Mouse (Mus musculus) lung, postnatal 10 days (tissue): ENCODE results near the gene Slc10a4.
"Not testable (repeated sequence)": the region's sequence is repeated elsewhere in the genome, so short reads cannot be mapped to it uniquely, and the experiment has no call there.

Experiments
- DNase-seq: peaks from one replicate; pipeline ENCODE4 v3.0.0; 2021

Gene Slc10a4

DNA sequence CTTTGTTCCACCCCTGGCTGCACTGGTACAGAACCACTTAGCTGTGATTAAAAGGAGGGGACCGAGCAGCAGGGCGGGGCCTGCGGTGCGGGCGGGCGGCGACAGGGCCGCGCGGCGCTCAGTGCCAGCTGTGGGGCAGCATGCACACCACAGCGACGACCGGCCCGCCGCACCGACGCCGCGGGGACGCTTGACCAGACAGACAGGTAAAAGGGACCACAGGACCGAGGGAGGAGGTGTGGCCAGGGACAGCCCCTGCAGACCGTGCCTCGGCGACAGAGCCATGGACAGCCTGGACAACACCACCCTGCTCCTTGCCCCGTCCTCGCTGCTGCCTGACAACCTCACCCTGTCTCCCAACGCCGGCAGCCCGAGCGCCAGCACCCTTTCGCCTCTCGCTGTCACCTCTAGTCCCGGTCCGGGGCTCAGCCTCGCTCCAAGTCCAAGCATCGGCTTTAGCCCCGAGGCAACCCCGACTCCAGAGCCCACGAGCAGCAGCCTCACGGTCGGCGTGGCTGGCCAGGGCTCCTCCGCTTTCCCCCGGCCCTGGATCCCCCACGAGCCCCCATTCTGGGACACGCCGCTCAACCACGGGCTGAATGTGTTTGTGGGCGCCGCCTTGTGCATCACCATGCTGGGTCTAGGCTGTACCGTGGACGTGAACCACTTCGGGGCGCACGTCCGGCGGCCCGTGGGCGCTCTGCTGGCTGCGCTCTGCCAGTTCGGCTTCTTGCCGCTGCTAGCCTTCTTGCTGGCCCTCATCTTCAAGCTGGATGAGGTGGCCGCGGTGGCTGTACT, at the start of gene Slc10a4:
Gene Slc10a4, plus strand, starts transcription at position 100 of the 798 bp plus-strand sequence.
- peak; percentile 37 for DNase-seq

GRCm38 (mm10) chr5:72957281-72957680, 49.4 kb upstream of the Slc10a4 start:
- no peak for DNase-seq

DNA sequence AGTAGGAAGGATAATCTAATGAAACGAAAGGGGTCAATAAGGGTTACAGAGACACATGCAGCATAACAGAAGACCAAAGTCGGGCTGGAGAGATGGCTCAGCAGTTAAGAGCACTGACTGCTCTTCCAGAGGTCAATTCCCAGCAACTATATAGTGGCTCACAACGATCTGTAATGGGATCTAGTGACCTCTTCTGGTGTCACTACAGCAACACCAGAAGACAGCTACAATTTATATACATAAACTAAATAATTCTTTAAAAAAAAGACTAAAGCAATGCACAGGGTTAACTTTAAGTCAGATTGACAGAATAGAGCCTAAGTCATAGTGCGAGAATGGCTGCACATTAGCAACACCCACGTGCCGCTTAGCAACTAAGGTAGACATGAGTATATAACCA, 46.6 kb upstream of the Slc10a4 start:
- DNase-seq: no peak

DNA sequence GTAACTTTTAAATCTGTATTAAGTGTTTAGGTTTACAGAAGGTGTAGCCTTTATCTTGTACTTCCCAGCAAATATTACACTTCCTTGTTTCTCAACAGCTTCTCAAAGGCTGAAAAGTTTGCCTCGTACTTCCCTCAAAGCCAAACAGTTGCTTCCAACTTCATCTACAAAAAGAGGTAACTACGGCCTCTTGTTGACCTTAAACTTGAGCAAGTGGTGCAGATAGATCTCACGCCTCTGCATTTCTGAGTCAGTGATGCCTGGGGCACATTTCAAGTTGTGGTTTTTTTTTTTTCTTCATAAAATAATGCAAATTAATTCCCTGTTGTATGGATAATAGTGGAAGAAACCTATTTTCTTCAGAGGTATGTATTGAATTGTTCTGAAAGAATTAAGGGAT, 41.0 kb upstream of the Slc10a4 start:
- DNase-seq: no peak

DNA sequence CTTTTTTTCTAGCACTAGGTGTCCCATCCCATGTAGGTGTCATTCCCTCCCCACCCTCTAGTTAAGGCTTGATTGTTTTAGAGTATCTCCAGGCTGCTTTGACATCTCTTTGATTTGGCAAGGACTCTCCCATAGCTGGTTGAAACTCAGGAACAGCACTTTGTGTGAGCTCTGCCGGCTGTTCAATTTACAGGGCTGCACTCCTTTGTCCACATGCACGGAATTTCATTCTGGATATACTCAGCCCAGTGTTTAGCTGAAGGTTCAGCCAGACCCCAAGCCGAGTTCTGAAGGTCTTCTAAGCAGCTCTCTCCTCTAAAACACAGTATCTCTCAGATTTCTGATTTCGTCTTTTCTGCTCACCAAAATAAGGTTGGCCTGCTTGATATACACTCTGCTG, 34.2 kb upstream of the Slc10a4 start:
- no peak for DNase-seq

- no peak for DNase-seq
Observed at GRCm38 (mm10) chr5:72972934-72973333, 33.7 kb upstream of the Slc10a4 start.

DNA sequence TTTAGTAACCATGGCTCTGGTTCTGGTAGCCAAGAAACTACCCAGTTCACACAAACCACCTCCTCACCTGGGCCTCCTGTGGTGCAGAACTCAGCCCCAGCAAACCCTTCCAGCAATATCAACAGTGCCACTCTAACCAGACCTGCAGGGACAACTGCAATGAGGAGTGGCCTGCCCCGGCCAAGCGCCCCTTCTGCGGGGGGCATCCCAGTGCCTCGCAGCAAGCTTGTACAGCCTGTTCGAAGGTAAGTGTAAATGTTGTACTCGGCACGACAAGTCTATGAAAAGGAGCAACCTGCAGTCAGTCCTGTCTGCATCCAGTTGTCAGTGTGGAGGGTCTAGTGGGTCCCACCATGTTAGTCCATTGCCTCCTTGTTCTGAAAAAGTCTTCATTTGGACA, 32.1 kb upstream of the Slc10a4 start, which contains the start of gene Gm10135:
Gene Gm10135, minus strand, starts transcription at position 101 of the 400 bp plus-strand sequence.
- no peak for DNase-seq

DNA sequence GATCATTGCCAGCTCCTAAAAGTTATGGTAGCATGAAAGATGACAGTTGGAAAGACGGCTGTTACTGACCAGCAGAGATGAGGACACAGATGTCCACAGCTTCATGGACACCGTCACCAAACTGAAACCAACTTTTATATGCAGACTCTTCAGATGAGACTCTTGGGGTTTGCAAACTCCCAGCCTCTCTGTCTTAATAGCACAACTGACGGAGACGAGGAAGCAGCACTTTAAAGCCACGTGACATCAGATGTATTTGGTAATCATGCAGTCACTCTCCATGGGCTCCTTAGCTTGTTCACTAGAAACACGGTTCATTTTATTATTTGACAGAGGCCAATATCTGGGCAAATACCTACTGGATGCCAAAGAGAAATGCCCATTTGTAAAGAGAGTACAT, 30.7 kb upstream of the Slc10a4 start:
- DNase-seq: no peak

- no peak for DNase-seq
Observed at GRCm38 (mm10) chr5:72976539-72976938, 30.1 kb upstream of the Slc10a4 start.

DNA sequence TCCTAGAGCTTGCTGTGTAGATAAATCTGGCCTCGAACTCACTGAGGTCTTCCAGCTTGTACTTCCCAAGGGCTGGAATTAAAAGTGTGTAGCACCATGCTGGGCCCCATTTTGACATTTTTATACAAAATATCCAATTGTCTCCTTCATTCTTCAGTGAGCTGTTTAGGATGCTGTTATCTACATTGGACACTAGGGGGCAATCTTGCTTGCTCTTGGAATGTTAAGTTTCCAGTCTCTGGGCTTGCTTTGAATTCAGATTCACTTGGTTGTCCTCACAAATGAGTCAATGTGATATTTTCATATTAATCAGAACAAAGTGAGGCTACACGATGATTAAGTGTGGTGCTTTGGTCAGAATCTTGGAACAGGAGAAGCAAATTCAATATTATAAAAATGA, 22.6 kb upstream of the Slc10a4 start:
- DNase-seq: peak; percentile 40

- DNase-seq: no peak
Observed at GRCm38 (mm10) chr5:72987786-72988185, 18.9 kb upstream of the Slc10a4 start.

DNA sequence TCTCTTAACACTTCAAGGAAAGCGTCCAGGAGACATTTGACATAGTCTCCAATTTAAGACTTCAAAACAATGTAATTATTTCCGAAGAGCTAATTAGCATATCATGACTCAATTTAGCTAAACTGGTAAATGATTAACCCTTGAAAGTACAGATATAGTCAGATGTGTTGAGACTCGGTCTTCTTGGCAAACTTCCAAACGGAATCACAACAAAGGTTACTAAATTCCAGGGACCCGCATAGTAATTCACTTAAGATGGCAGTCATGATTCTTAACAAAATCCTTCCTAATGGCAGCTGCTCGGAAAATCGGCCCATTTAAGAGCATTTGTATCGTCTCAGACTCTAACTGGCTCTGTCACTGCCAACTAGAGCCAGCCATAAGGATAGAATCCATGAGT, 16.9 kb upstream of the Slc10a4 start:
- no peak for DNase-seq

GRCm38 (mm10) chr5:72992474-72992873, 14.2 kb upstream of the Slc10a4 start:
- no peak for DNase-seq

GRCm38 (mm10) chr5:72994424-72994823, 12.3 kb upstream of the Slc10a4 start:
- DNase-seq: no peak

GRCm38 (mm10) chr5:72994928-72995327, 11.8 kb upstream of the Slc10a4 start:
- DNase-seq: no peak

- no peak for DNase-seq
Observed at GRCm38 (mm10) chr5:72995379-72995778, 11.3 kb upstream of the Slc10a4 start.

GRCm38 (mm10) chr5:72998546-72998945, 8.1 kb upstream of the Slc10a4 start:
- DNase-seq: not testable (repeated sequence)

DNA sequence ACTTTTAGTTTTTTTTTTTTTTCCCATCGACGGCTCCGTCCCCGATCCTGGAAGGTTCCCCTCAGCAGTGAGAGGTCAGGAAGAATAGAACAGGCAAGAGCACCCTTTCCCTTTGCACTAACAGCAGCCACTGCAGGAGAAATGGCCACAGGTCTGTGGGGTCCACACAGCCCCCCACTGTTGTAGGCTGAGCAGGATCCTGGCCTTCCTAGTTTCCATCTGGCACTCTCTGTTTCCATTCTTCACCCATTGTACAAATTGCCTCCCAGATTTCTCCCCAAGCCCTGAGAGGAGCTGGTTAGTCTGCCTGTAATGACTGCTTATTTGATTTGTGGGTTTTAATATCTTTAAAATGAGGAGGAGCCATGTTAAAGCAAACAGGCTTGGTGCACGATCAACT, 2.6 kb upstream of the Slc10a4 start:
- DNase-seq: no peak

GRCm38 (mm10) chr5:73007582-73007959, 888 bp downstream of the Slc10a4 start:
- no peak for DNase-seq

DNA sequence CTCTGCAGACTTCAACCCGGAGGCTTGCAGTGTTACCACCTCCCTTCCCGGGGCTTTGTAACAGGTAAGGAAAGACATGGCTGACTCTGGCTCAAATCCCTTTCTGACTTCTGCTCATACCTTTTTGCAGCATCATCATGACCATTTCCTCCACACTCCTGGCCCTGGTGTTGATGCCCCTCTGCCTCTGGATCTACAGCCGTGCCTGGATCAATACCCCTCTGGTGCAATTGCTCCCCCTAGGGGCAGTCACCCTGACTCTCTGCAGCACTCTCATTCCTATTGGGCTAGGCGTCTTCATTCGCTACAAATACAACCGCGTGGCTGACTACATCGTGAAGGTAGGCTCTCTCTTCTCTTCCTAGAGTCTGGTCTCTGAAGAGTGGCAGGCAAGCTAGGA, 1.5 kb downstream of the Slc10a4 start:
- DNase-seq: not testable (repeated sequence)

DNA sequence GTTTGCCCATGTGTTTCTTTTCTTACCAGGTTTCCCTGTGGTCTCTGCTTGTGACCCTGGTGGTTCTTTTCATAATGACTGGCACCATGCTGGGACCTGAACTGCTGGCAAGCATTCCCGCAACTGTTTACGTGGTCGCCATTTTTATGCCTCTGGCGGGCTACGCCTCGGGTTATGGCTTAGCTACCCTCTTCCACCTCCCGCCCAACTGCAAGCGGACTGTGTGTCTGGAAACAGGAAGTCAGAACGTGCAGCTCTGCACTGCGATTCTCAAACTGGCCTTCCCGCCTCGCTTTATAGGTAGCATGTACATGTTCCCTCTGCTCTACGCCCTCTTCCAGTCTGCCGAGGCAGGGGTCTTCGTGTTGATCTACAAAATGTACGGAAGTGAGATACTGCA, 5.1 kb downstream of the Slc10a4 start:
- DNase-seq: not testable (repeated sequence)

- not testable (repeated sequence) for DNase-seq
Observed at GRCm38 (mm10) chr5:73012884-73013610, 6.4 kb downstream of the Slc10a4 start.

DNA sequence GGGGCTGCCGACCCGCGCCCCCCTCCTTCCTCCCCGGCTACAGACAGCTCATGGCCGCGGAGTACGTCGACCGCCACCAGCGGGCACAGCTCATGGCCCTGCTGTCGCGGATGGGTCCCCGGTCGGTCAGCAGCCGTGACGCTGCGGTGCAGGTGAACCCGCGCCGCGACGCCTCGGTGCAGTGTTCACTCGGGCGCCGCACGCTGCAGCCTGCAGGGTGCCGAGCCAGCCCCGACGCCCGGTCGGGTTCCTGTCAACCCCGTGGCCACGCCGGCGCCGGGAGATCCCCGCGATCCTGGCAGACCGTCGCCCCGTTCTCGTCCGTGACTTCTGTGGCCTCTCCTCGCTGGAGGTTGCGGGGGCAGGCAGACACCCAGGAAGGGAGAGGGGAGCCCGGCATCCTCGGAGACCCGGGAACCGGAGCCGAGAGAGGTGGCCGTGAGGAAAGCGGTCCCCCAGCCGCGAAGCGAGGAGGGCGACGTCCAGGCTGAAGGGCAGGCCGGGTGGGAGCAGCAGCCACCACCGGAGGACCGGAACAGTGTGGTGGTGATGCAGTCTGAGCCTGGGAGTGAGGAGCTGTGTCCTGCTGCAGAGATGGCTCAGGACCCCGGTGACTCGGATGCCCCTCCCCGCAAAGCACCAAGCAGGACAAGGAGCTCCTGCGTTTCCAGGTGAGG, 7.1 kb downstream of the Slc10a4 start:
- DNase-seq: not testable (repeated sequence)

DNA sequence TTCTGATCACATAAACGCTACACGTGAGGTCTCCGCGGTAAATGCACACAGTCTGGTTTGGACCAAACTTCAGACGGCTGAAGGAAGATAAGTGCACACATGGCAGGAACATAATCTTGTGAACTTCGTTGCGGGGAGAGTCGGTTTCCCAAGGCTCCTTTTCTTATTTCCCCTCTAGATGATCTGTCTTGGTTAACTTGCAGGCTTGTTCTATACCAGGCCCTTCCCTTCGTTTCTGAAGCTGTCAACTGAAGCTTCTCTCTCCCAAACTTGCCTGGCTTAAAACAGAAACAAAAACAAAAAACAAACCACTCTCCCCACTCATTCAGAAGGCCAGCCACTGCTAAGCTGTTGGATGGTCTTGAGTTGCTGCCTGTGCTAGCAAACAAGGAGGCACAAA, 8.1 kb downstream of the Slc10a4 start:
- no peak for DNase-seq
